Mouse (Mus musculus) stomach, embryonic 15.5 days (tissue): ENCODE data around the gene Kif5c. TPM values are rescaled to one million over a fixed set of nuclear protein-coding genes. Genes with fewer than 3 reads are reported as not detected.

Source experiments
- ATAC-seq: fragments of 200-750 bp; cut with Nextera tagmentation; 2 replicates; pipeline ENCODE4 v1.8.0; 2017; ENCODE audit warnings: low read depth, moderate number of reproducible peaks, moderate TSS enrichment; ENCODE audit not compliant: insufficient read depth, low FRiP score
- H3K27ac ChIP-seq: fragments of 300-500 bp; sonication (generic); 2 replicates; pipeline ENCODE4 v1.5.1; 2015; ENCODE audit warnings: mild to moderate bottlenecking, inconsistent platforms
- H3K27me3 ChIP-seq: fragments of 300-500 bp; sonication (generic); replicated peaks from 2 replicates; pipeline ENCODE4 v1.6.1; 2015; ENCODE audit warnings: inconsistent platforms
- H3K36me3 ChIP-seq: fragments of 300-500 bp; sonication (generic); 2 replicates; pipeline ENCODE4 v1.6.1; 2015; ENCODE audit warnings: inconsistent platforms
- H3K4me1 ChIP-seq: fragments of 300-500 bp; sonication (generic); 2 replicates; pipeline ENCODE4 v1.6.1; 2015; ENCODE audit warnings: inconsistent platforms
- H3K4me2 ChIP-seq: fragments of 300-500 bp; sonication (generic); 2 replicates; pipeline ENCODE4 v1.6.1; 2015; ENCODE audit warnings: mild to moderate bottlenecking, inconsistent platforms
- H3K4me3 ChIP-seq: fragments of 300-500 bp; sonication (generic); replicated peaks from 2 replicates; pipeline ENCODE4 v1.5.1; 2015; ENCODE audit warnings: inconsistent platforms
- H3K9ac ChIP-seq: fragments of 300-500 bp; sonication (generic); 2 replicates; pipeline ENCODE4 v1.6.1; 2015; ENCODE audit warnings: inconsistent platforms
- H3K9me3 ChIP-seq: fragments of 300-500 bp; sonication (generic); 2 replicates; pipeline ENCODE4 v1.6.1; 2016; ENCODE audit warnings: inconsistent platforms
- WGBS: fragments of 180-500 bp; shearing (Covaris S2); methylation state at CpG from one replicate; pipeline ENCODE4 v1.1.7; 2015; 5-methylcytosine and 5-hydroxymethylcytosine counted together
- polyA plus RNA-seq: library from polyadenylated mRNA; unstranded; fragments of >200 nt; fragmentation: Nextera tagmentation; extraction: Ambion mirVana; gene quantifications from 2 replicates; pipeline ENCODE4 v1.2.1, GENCODE M21; 2015

The Kif5c gene
- polyA plus RNA-seq, 1 experiment from 2014 or later = 7.1 TPM

DNA sequence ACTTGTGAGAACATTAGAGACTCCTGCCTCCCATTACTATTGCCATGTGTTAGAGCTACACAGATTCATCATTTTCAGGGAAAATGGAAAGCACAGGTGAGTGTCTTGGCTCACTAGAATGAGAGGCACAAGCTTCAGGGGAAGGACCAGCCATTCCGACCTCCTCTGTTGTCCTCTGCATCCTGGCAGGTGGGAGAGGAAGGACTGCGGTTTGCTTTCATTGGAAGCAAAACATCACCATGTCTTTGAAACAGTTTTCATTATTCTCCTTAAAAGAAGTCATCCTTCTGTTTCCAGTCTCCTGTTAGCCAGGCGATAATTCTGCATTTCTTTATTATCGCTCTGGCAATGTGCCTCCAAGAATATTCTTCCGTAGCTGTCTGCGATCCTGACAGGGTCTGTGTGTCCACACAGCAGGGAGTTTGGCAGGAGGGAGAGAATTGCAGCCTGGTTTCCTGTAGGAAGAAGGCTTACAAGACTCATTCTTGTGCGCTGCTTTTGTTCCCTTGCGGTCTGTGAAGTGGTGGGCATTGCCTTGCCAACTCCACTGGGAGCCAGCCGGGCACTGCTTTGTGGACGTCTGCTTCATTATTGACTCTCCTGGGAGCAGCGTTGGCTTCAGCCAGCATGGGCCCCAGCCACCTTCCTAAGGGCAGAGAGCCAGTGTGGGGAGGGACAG is 36.2 kb downstream of the Kif5c start:
- H3K36me3 ChIP-seq = no peaks in the 10 kb centered on the region
- WGBS = 59% methylated on average over 11 of the region's 11 CpGs
- no peaks in the 10 kb centered on the region for H3K9me3 ChIP-seq
- H3K27ac ChIP-seq = no peak overlapping the region
- peaks cover 4% of the 10 kb centered on the region; the same call in 1 of the 2 replicates for H3K4me1 ChIP-seq
- ATAC-seq = no peak
- no peak overlapping the region for H3K4me3 ChIP-seq
- H3K27me3 ChIP-seq = no peaks in the 10 kb centered on the region
- no peak overlapping the region for H3K4me2 ChIP-seq
- H3K9ac ChIP-seq = no peak overlapping the region

DNA sequence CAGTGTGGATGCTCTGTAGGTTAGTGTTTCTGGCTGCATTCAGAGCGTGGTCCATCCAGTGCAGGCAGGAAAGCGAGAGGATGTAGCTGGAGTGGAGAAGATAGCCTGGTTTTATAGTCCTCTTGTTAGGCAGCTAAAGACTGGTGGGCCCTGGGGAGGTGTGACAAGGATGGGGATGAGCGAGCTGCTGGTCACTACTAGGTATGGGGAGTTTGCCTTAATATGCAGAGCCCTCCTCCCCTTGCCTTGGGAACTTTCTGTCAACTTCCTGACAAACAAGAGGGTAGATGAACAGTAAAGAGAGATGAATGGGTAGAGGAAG is 36.7 kb downstream of the Kif5c start:
- 77% methylated on average over 3 of the region's 3 CpGs for WGBS
- ATAC-seq = no peak

DNA sequence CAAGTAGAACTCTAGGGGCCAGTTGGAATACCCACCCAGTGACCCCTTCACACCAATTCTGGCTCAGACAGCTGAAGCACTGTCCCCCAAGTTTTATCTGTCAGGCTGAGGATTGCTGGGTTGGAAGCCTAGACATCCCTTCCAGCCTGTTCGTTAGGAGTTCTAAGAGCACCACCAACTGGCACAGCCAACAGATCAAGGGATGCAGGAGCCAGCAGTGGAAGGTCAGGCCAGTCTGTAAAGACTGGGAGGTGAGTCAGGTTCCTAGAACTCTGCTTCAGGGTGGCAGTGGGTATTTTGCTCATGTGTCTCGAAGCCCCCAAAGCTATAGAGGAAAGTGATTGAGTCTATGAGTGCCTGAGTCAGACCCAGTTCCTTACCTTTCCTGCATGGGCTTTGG is 37.9 kb downstream of the Kif5c start:
- no peak overlapping the region for H3K4me2 ChIP-seq
- ATAC-seq = no peak
- H3K9me3 ChIP-seq = no peaks in the 10 kb centered on the region
- H3K27ac ChIP-seq = no peak overlapping the region
- H3K4me3 ChIP-seq = no peak overlapping the region
- H3K4me1 ChIP-seq = peaks cover 4% of the 10 kb centered on the region; the same call in 1 of the 2 replicates
- H3K9ac ChIP-seq = no peak overlapping the region
- H3K36me3 ChIP-seq = no peaks in the 10 kb centered on the region
- 89% methylated on average over 2 of the region's 2 CpGs for WGBS
- H3K27me3 ChIP-seq = no peaks in the 10 kb centered on the region

More for the DNA sequence above, 36.7 kb downstream of the Kif5c start:
- H3K9me3 ChIP-seq = no peaks in the 10 kb centered on the region
- H3K4me3 ChIP-seq = no peak overlapping the region
- no peaks in the 10 kb centered on the region for H3K27me3 ChIP-seq
- no peak overlapping the region for H3K4me2 ChIP-seq
- H3K9ac ChIP-seq = no peak overlapping the region
- no peak overlapping the region for H3K27ac ChIP-seq
- H3K36me3 ChIP-seq = no peaks in the 10 kb centered on the region
- peaks cover 4% of the 10 kb centered on the region; the same call in 1 of the 2 replicates for H3K4me1 ChIP-seq

DNA sequence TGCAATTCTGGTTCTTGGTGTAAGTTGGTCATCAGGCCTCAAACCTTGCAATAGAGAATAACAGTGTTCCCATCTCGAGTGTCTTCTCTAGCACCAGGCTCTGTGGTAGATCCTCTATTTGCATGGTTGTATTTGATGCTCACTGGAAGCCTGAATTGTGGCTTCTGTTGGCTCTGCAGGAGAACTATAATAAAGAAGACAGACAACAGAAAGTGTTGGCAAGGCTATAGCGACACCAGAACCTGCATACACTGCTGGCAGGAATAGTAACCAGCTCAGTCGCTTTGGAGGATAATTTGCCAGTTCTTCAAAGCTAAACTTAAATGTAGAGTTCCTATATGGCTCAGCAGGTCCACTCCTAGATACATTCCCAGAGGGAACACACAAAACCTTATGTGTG is 38.6 kb downstream of the Kif5c start:
- no peak for ATAC-seq
- Histone ChIP-seq H3K4me2 (no peak overlapping the region), H3K9ac (no peak overlapping the region), H3K9me3 (no peaks in the 10 kb centered on the region), H3K36me3 (no peaks in the 10 kb centered on the region), H3K27me3 (no peaks in the 10 kb centered on the region), H3K4me3 (no peak overlapping the region), H3K27ac (no peak overlapping the region), H3K4me1 (peaks cover 4% of the 10 kb centered on the region; the same call in 1 of the 2 replicates)
- WGBS = 75% methylated on average over 3 of the region's 3 CpGs

DNA sequence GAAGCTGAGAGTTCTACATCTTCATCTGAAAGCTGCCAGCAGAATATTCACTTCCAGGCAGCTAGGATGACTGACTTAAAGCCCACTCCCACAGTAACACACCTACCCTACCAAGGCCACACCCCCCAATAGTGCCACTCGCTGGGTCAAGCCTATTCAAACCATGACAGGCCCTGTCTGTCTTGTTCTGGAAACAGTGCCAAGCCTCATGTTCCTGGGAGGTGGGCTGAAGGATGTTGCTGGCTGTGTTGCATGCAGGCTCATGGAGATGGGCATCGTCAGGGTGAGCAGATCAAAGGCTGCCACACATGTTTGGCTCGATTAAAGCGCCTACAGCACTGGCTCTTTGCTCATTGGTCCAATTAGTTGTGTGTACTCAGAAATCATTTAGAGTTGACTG is 39.9 kb downstream of the Kif5c start:
- Histone ChIP-seq H3K4me3 (no peak overlapping the region), H3K4me1 (peaks cover 4% of the 10 kb centered on the region; the same call in 1 of the 2 replicates), H3K4me2 (no peak overlapping the region), H3K27me3 (no peaks in the 10 kb centered on the region), H3K9ac (no peak overlapping the region), H3K27ac (no peak overlapping the region), H3K9me3 (no peaks in the 10 kb centered on the region), H3K36me3 (no peaks in the 10 kb centered on the region)
- ATAC-seq = no peak
- 84% methylated on average over 4 of the region's 4 CpGs for WGBS

DNA sequence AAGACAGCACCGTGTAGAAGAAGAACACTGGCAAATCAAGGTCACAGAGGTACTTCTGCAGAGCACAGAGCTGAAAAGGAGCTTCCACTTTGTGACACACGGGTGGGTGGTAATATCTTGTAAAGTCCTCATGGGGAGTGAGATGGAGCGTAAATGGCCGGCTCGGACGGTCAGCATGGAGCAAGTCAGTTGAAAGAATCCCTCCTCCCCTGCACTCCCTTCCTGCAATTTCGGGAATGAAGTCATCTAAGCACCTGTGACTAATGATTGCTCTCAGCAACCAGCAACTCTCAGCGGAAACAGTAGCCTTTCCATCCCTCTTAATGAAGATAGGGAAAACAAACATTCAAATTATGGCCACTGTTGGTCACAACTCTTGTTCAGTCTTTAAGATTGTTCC is 40.9 kb downstream of the Kif5c start:
- H3K27me3 ChIP-seq = no peaks in the 10 kb centered on the region
- H3K4me1 ChIP-seq = peaks cover 4% of the 10 kb centered on the region; the same call in 1 of the 2 replicates
- no peaks in the 10 kb centered on the region for H3K36me3 ChIP-seq
- ATAC-seq = no peak
- H3K4me3 ChIP-seq = no peak overlapping the region
- H3K9ac ChIP-seq = no peak overlapping the region
- no peak overlapping the region for H3K4me2 ChIP-seq
- no peak overlapping the region for H3K27ac ChIP-seq
- WGBS = 49% methylated on average over 8 of the region's 8 CpGs
- no peaks in the 10 kb centered on the region for H3K9me3 ChIP-seq

DNA sequence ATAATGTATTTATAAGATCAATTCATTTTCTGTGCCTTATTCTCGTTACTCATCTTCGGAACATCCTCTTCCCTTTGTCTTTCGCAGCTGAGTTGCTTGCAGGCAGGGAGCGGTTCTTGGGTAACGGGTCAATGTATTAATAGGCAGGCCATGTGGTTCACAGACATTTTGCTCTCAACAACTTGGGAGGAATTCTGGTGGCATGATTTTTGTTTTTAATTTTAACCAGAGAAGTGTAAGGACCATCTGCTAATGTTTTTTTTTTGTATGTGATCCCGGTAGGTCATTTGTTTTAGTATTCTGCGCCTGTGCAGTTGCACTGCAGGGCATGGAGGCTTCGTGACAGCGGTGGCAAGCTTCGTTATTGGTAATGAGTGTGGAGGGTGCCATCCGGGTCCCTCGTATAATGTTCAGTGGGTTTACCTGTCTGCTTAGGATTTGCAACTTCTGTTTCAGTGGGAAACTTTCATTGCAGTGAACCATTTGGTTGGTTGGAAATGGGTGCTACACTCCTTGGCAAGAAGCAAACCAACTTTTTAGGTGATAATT is 41.4 kb downstream of the Kif5c start:
- no peak for ATAC-seq
- H3K36me3 ChIP-seq = no peaks in the 10 kb centered on the region
- no peak overlapping the region for H3K4me3 ChIP-seq
- no peaks in the 10 kb centered on the region for H3K27me3 ChIP-seq
- no peak overlapping the region for H3K4me2 ChIP-seq
- no peak overlapping the region for H3K9ac ChIP-seq
- WGBS = 90% methylated on average over 12 of the region's 12 CpGs
- H3K9me3 ChIP-seq = no peaks in the 10 kb centered on the region
- H3K27ac ChIP-seq = no peak overlapping the region
- peaks cover 3% of the 10 kb centered on the region; the same call in 1 of the 2 replicates for H3K4me1 ChIP-seq

DNA sequence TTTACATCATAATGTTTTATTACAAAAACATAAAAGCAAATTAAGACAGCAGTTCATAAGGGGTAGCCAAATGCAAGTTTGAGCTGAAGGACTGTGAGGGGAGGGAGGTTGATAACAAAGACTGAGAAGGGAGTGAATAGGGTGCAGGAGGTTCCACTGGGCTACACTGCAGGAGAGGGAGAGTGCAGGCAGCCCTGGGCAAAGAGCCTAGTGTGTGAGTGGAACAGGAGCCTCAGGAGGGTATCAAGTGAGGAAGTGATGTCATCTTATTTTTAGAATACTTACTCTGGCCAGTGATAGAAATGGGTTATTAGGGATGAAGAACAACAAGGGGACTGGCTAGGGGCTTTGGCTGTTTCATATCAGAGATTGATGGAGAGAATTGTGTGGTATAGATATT is 42.2 kb downstream of the Kif5c start:
- Histone ChIP-seq H3K4me1 (no peaks in the 10 kb centered on the region), H3K9me3 (no peaks in the 10 kb centered on the region), H3K36me3 (no peaks in the 10 kb centered on the region), H3K27me3 (no peaks in the 10 kb centered on the region), H3K9ac (no peak overlapping the region), H3K4me3 (no peak overlapping the region), H3K4me2 (no peak overlapping the region), H3K27ac (no peak overlapping the region)
- ATAC-seq = no peak

DNA sequence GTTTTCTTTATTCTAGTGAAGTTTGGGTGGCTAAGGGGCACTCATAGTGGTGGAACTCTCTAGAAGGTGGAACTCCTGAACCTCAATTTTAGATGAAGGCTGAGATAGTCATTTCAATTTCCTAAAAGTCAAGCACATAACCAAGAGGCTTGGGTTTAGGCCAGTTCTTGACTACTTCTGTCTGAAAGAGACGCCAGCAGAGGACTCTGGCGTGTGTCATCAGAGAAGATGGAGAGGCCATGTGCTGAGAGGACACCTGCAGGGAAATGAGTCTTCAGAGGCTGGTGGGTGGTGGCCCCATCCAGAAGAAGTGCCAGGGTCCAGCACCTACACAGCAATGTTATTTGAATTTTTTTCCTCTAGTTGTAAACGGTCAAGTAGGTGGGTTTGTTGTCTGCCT is 42.8 kb downstream of the Kif5c start:
- no peak overlapping the region for H3K4me2 ChIP-seq
- whole genome bisulfite sequencing = 73% methylated on average over 3 of the region's 3 CpGs
- no peak overlapping the region for H3K4me3 ChIP-seq
- H3K27ac ChIP-seq = no peak overlapping the region
- no peaks in the 10 kb centered on the region for H3K27me3 ChIP-seq
- ATAC-seq = no peak
- no peaks in the 10 kb centered on the region for H3K4me1 ChIP-seq
- H3K9ac ChIP-seq = no peak overlapping the region
- no peaks in the 10 kb centered on the region for H3K36me3 ChIP-seq
- no peaks in the 10 kb centered on the region for H3K9me3 ChIP-seq

DNA sequence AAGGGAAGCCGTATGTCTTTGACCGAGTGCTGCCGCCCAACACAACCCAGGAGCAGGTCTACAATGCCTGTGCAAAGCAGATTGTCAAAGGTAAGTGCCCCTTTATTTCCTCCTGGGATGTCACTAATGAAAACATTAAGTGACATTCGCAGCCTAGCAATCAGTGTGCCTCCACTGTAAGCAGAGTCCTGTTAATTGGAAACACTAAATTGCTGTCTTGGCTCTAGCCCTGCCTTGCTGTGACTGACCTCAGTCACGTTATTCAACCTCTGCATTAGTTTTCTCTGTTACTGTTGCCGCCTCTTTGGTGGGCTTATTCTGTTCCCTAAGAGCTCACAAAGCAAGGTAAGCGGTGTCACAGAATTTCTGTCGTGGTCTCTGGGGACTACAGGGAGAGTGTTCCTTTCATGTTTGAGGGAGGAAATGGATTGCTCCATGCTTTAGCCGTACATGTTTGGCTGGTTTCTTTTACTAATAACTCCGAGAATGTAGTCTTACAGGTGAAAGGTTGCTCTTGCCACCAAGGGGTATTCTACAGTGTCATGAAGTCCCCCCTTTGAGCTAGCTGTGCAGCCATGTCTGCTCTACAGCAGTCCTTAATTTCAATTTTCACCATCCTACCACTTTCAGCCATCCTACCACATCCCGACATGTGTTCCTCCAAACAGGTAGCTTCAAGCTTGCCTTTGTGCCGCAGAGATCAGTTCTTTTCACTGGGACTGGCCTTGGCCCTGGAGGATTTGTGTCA is 52.8 kb downstream of the Kif5c start:
- 80% methylated on average over 12 of the region's 12 CpGs for WGBS
- no peak for ATAC-seq

DNA sequence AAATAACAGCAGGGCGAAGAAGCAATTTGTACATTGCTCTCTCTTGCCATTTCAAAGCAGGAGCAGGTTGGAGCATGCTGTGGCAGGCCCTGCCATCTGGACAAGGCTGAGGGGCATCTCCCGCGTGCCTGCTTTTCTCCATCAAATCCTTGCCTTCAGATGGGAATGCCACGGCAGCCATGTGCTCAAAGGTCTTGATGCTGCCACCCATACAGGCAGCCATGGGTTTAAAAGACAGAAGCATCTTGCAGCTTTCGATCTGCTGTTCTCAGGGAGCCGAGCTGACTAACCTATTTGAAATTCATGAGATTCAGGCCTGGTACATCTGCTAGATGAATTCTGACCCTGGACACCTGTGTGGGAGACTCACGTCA is 53.4 kb downstream of the Kif5c start:
- Histone ChIP-seq H3K27me3 (no peaks in the 10 kb centered on the region), H3K27ac (no peak overlapping the region), H3K9me3 (no peaks in the 10 kb centered on the region), H3K4me3 (no peak overlapping the region), H3K9ac (no peak overlapping the region), H3K4me2 (no peak overlapping the region), H3K36me3 (no peaks in the 10 kb centered on the region), H3K4me1 (no peaks in the 10 kb centered on the region)
- WGBS = 83% methylated on average over 7 of the region's 7 CpGs
- no peak for ATAC-seq

More for the DNA sequence above, 52.8 kb downstream of the Kif5c start:
- no peak overlapping the region for H3K9ac ChIP-seq
- no peak overlapping the region for H3K27ac ChIP-seq
- no peaks in the 10 kb centered on the region for H3K36me3 ChIP-seq
- H3K4me1 ChIP-seq = no peaks in the 10 kb centered on the region
- no peaks in the 10 kb centered on the region for H3K9me3 ChIP-seq
- no peaks in the 10 kb centered on the region for H3K27me3 ChIP-seq
- no peak overlapping the region for H3K4me3 ChIP-seq
- H3K4me2 ChIP-seq = no peak overlapping the region

DNA sequence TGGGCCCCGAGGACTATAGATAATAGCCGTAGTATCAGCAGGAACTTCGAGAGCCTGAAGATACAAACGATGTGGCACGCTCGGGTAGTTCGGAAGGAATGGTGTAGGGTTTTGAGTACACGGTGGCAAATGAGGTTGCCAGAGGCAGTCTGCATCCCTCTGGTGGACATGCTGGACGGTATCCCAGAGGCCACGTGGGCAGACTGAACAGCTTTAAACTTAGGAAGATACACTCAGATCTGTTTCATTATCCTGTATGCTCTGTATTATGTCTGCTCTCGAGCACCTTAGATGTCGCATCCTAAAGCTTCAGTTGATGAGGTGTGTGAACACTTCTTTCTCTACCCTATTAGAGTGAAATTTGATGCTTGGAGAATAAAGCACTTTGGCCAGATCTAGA is 56.9 kb downstream of the Kif5c start:
- ATAC-seq = no peak
- no peak overlapping the region for H3K4me2 ChIP-seq
- no peak overlapping the region for H3K9ac ChIP-seq

More for the DNA sequence above, 56.9 kb downstream of the Kif5c start:
- H3K4me1 ChIP-seq = no peaks in the 10 kb centered on the region
- H3K36me3 ChIP-seq = no peaks in the 10 kb centered on the region
- H3K27ac ChIP-seq = no peak overlapping the region
- no peaks in the 10 kb centered on the region for H3K9me3 ChIP-seq
- H3K27me3 ChIP-seq = no peaks in the 10 kb centered on the region
- 85% methylated on average over 12 of the region's 12 CpGs for WGBS
- H3K4me3 ChIP-seq = no peak overlapping the region
